Mouse (Mus musculus): ENCODE data around the gene Extl1.
A peak's percentile ranks its signal among the peaks of the same experiment; 100 is the strongest.

Gene Extl1

DNA sequence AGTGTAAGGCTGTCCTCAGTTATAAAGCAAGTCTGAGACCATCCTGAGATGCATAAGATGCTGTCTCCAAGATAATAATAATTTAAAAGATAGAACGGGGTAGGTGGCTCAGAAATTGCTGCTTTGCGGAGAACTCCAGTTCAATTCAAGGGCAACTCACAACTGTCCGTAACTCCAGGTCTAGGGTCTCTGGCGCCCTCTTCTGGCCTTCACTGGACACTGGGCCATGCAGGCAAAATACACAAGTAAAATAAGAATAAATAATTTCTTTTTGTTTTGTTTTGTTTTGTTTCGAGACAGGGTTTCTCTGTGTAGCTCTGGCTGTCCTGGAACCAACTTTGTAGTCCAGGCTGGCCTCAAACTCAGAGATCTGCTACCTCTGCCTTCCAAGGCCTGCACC is 4.7 kb upstream of the Extl1 start:
- DNase-seq: peak; percentile 67

- DNase-seq: no peak
Observed at GRCm38 (mm10) chr4:134387268-134387667, 3.6 kb upstream of the Extl1 start.

DNA sequence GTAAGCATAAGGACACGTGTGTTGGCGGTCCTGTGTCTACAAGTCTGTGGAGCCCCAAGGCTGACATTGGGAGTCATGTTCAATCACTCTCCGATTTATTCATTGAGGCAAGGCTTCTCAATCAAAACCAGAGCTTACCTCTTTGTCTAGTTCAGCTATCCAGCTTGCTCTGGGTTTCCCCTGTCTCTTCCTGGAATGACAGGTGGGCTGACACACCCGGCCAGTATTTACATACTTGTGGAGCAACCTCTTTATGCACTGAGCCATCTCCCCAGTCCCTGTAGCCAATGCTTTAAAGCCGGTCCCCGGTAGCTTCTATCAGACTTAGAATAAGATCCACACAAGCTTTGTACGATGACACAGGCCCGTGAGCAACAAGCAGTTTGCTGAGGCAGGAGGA is 4.1 kb downstream of the Extl1 start:
- no peak for DNase-seq

DNA sequence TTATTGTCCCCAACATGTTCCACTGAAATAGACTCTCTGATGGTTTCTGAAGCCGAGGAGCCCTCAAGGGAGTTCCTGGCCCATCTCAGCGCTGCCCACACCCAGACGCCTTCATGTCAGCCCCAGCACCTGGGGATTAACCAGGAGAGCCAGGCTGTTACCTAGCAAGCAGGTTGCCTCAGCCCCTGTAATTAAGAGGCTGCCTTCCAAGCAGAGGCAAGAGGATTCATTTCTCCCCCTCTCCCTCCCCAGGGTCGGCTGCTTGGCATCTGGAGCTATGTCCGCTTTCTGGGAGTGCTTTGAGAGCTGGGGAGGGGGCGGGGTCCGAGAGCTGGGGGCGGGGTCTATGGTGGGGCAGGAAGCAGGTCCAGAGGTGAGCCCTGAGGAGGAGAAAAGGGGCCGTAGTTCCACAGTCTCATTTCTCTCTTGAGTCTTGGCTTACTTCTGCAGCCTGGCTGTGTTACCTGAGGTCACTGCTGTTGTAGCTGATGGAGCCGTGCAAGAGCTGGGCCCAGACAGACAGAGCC is 5.5 kb downstream of the Extl1 start:
- DNase-seq: no peak

GRCm38 (mm10) chr4:134374306-134374705 is 9.3 kb downstream of the Extl1 start:
- no peak for DNase-seq

- DNase-seq: no peak
Observed at GRCm38 (mm10) chr4:134373295-134373694, 10.4 kb downstream of the Extl1 start.

DNA sequence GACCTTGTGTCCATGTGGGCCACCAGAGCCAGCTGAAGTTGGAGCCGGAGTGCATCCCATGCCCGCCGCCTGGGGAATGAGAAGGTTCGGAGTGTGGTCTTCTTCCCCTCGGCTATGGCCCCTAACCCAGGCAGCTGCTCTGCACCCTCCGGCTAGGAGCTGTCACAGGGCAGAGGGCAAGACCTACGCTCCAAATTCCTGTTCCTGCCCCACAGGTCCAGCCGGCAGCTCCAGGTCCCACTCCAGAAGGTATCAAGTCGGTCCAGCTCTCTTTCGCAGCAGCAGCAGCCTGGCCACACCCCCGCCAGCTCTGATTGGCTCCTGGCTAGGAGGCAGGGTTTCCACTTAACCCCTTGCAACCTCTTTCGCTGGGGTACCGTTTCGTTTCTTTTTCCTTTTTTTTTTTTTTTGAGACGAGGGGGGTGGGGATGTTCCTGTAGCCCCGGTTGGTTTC is 11.3 kb downstream of the Extl1 start:
- peak; percentile 81 for DNase-seq

DNA sequence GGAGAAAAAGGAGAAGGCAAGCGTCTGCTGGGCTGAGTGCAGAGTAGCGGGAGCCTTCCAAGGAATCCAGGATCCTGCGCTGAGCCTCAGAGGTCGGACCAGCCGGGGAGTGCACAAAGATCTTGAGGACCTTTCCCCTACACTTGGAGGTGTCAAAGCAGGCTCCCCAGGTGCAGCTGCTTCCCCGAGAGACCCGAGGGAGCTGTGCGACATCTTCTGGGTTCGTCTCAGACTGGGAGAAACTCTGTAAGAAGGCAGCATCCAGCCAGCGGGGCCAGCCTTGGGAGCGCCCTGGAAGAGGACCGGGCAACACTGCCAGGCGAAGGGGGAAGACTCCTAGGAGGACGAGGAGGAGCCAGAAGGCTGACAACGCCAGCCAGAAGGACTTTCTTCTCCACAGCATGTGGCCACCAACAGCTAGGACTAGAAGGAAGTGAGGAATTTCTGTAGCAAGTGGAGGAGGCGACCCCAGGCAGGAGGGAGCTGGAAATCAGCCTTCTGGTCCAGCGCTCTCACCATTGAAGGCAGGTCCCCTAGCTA is 12.3 kb downstream of the Extl1 start:
- DNase-seq: peak; percentile 39

DNA sequence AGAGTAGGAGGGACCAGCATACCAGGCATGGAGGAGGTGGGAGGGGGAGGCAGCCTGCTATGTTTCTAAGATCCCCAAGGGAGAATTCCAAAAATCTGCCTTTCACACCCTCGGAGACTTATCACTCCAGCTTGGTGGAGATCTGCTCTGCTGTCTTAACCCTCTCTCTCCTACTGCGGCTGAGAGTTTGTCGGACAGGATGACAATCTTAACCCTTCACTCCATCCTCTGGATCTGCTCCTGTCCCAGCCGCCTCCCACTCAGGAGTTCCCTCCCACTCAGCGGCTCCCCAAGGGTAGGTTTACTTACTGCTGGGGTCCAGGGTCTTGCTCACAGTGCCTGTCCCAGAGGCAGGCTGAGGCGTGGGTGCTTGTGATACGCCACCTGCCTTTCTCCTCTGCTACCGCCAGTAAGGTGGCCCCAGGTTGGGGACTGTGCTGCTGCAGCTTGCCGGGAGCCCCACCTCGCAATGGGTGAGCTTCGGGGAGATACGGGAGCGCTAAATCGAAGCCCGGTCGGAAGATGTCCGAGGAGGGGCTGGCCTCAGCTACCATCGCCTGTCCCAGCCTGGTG is 12.9 kb downstream of the Extl1 start:
- peak; percentile 47 for DNase-seq

- DNase-seq: no peak
Observed at GRCm38 (mm10) chr4:134365280-134365679, 18.4 kb downstream of the Extl1 start.

DNA sequence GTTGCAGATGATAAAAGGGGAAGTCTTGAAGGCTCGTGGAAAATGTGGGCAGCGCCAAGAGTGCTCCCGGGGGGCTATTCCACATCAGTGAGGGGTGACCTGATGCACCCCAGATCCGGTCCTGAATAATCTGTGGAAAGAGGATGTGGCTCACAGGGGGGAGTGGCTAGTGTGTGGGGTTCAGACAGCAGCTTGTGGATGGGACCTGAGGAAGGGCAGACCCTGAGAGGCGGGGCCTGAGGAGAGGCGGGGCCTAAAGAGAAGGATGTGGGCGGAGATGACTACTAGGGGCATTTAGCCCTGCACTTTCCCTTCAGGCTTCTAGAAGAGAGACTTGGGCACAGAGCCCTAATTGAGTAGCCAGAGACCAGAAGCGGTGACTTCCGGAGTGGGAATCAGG is 21.1 kb downstream of the Extl1 start:
- no peak for DNase-seq

- no peak for DNase-seq
Observed at GRCm38 (mm10) chr4:134362124-134362523, 21.5 kb downstream of the Extl1 start.

GRCm38 (mm10) chr4:134361215-134361614 is 22.4 kb downstream of the Extl1 start:
- no peak for DNase-seq

DNA sequence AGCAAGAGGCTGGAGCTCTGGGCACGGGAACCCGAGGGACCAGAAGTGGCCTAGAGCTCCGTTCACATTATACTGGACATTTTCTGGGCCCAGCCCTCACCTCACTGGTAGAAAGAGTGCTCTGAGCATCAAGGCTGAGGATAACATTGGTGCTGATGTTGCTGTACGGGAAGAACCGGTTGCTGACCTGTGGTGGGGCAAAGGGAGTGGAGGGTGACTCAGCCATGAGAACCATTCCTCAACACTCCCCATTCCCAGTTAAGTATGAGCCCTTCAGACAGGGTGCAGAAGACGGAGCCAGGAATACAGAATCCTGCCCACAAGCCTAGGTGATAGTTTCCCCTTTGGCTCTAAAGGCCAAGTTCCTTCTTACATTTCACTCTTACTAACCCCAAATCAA is 24.0 kb downstream of the Extl1 start:
- DNase-seq: no peak

DNA sequence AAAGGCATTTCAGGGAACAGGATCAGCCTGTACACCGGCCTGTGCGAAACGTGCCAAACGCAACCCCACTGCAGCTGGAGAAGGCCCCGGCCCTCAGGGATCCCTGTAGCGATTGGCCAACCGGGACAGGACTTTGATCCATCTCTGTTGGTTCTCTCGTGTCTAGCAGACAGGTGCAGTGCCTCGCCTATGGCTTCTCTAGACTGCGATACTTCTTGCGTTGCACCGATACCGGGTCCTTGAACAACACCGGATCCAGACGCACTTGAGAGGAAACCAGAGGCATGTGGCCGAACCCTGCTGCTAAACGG is 26.2 kb downstream of the Extl1 start:
- no peak for DNase-seq

GRCm38 (mm10) chr4:134356591-134357460 is 26.8 kb downstream of the Extl1 start:
- DNase-seq: peak; percentile 79

DNA sequence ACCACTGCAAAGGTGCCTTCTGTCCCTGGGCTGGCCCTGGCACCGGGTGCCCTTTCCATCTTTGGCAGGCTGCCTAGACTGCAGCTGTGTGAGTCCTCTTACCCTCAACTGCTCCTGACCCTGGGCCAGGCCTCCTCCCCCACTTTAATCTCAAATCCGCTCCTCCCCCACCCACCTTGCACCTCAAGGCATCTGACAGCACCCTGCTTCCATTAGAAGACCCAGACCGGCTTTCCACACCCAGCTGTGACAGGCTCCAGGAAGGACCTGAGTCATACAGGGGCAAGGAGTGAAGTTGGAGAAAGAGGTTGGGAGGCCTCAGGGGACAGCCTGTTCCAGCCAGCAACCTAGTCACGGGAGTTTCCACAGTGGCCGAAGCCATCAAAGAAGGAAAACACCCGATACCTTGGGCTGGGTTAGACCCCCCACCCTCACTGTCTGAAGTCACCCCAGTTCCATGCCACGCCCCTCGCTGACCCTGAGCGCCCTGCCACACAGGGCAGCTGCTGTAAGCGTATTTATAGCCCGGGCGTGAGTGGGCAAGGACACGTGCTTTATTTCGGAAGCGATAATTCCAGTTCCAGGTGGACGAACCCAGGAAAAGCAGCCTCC is 27.7 kb downstream of the Extl1 start:
- no peak for DNase-seq

GRCm38 (mm10) chr4:134353527-134354409 is 29.9 kb downstream of the Extl1 start:
- DNase-seq: no peak

DNA sequence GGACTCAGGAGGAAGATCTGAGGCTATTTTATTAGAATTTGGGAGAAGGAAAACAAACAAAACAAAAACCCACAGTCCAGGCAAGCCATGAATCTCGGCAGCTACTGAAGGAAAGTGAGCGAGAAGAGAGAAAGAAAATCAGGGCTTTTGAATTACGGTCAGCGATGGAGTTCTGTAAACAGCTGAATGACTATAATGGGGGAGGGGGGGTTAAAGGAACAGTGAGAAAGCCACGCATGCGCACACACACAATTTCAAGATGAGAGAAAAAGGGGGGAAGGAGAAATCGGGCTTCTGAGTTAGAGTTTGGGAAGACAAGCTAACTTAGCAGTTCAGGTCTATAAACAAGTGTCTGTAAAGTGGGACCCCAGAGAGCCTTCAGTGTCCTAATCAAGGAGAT is 30.7 kb downstream of the Extl1 start:
- no peak for DNase-seq

- no peak for DNase-seq
Observed at GRCm38 (mm10) chr4:134352261-134352707, 31.4 kb downstream of the Extl1 start.

DNA sequence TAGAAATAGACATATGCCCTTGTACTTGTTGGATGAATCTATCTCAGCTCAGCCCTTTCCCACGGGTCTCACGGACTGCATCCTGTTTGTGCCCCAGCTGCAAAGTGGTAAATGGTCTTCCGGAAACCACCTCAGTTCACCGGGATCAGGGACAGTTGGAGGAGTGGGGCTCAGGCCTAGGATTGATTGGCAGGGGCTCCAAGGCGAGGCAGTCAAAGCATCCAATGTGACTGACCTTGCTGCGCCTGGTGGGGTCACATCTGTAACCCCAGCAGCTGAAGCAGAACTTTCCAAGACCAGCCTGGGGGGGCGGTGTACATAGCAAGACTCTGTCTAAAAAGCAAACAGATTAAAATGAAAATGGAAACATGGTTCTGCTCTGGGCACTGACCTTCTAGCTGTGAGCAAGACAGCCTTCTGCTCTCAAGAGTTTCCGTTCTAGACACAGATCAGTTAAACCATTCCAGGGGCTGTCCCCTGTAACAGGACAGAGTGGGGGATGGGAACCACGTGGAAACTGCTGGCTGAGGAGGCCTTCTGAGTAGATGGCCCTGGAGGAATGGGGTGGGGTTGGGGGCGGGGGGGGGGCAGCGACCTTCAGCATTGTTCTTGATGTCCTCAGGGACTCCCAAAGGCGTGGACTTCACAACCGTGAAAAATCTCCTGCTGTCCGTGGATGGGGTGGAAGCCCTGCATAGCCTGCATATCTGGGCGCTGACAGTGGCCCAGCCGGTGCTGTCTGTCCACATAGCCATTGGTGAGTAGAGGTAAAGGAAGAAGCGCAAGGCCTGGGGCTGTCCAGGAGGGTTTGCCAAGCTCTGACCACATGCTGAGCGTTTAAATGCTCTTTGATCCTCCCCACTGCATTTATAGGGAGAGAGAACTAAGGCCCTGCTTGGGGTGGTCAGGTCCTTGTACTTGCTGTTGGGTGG is 32.1 kb downstream of the Extl1 start:
- no peak for DNase-seq

Measured in cerebellum, adult 8-10 months (tissue).